Mouse (Mus musculus) bone marrow macrophage, adult 2 months (primary cell): ENCODE results near the gene Porcn.

ENCODE experiments used
- CTCF ChIP-seq: IDR thresholded peaks from 2 replicates; pipeline ENCODE4 v1.5.1; 2012; ENCODE audit warnings: low read depth, mild to moderate bottlenecking, low read length, moderate library complexity
- POLR2A ChIP-seq: IDR thresholded peaks from 2 replicates; pipeline ENCODE4 v1.6.1; 2012; ENCODE audit warnings: mild to moderate bottlenecking, low read depth, low read length, borderline replicate concordance

DNA sequence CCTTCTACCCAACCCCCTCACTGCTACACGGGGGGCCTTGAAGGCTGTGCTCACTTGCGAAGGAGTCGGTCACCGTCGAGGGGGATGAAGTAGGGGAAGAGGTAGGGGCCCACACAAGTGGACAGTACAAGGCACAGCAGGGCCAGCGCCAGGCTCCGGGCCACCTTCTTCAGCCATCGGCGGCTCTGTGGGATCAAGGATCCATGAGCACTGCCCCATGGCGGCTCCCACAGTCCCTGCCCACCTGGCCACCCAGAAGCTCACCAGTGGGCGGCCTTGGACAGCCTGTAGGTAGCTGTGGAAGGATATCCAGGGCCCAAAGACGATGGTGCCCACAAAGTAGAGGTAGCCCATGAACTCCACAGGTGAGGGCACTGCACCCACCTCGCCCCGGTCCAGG lies 3.2 kb downstream of the Porcn start:
- TF ChIP-seq CTCF: no peak
- no peak for TF ChIP-seq POLR2A
